Mouse (Mus musculus): ENCODE measurements around the gene Tsku. TPM values are rescaled to one million over a fixed set of nuclear protein-coding genes. Genes with fewer than 3 reads are reported as not detected.

Tsku gene
- total RNA-seq, 2 experiments from 2014 or later = not detected

Other genes with a start within 250 kb of the Tsku start
- 2.3 and 6.1 TPM in 2 replicates for gene Myo7a, start 241.8 kb downstream of the Tsku start, total RNA-seq (2014; fragmentation: Nextera tagmentation)
- 1.9 and 10.8 TPM in 2 replicates for gene Myo7a, start 241.8 kb downstream of the Tsku start, total RNA-seq (2017)
- 0.63 and 0.82 TPM in 2 replicates for gene Omp, start 215.8 kb downstream of the Tsku start, total RNA-seq (2014; fragmentation: Nextera tagmentation)
- gene Omp, start 215.8 kb downstream of the Tsku start, total RNA-seq (2017) = not detected in 2 replicates
- 7.5 and 8.3 TPM in 2 replicates for gene Capn5, start 183.1 kb downstream of the Tsku start, total RNA-seq (2014; fragmentation: Nextera tagmentation)
- gene Capn5, start 183.1 kb downstream of the Tsku start, total RNA-seq (2017) = 5.6 and 5.9 TPM in 2 replicates
- not detected in 2 replicates for gene B3gnt6, start 161.8 kb downstream of the Tsku start, total RNA-seq (2014; fragmentation: Nextera tagmentation)
- not detected in 2 replicates for gene B3gnt6, start 161.8 kb downstream of the Tsku start, total RNA-seq (2017)
- gene Acer3, start 40.1 kb downstream of the Tsku start, total RNA-seq (2014; fragmentation: Nextera tagmentation) = 28.8 and 28.9 TPM in 2 replicates
- gene Acer3, start 40.1 kb downstream of the Tsku start, total RNA-seq (2017) = 27.7 and 55.6 TPM in 2 replicates
- gene Gucy2d, start 79.1 kb upstream of the Tsku start, total RNA-seq (2014; fragmentation: Nextera tagmentation) = not detected in 2 replicates
- not detected in 2 replicates for gene Gucy2d, start 79.1 kb upstream of the Tsku start, total RNA-seq (2017)
- gene Lrrc32, start 128.0 kb upstream of the Tsku start, total RNA-seq (2014; fragmentation: Nextera tagmentation) = not detected in 2 replicates
- not detected in 2 replicates for gene Lrrc32, start 128.0 kb upstream of the Tsku start, total RNA-seq (2017)

All from megakaryocyte-erythroid progenitor cell, adult 5-6 weeks (primary cell).